Mouse (Mus musculus): Measurements from ENCODE around the gene AC131692.1. TPM values are rescaled to one million over a fixed set of nuclear protein-coding genes. Genes with fewer than 3 reads are reported as not detected.

Gene AC131692.1
- polyA plus RNA-seq, 1 experiment: 0.07 TPM

- H3K4me2 ChIP-seq (ENCODE audit: low read depth): no peak overlapping the region
- H3K79me2 ChIP-seq (ENCODE audit: control insufficient read depth, insufficient read depth): peaks cover 14% of the 10 kb centered on the region
- no peaks in the 10 kb centered on the region for H3K27me3 ChIP-seq (ENCODE audit: control insufficient read depth, insufficient read depth, insufficient read length)
- H3ac ChIP-seq (ENCODE audit: control insufficient read depth, insufficient read length): no peak overlapping the region
- no peak overlapping the region for H3K4me3 ChIP-seq
- TF ChIP-seq TCF3 (IDR thresholded peaks at IDR 0.05; ENCODE audit: insufficient read length, low read depth) (no peak), MYOG (IDR thresholded peaks at IDR 0.05; ENCODE audit: control insufficient read depth in 1 of 3, insufficient read depth in 1 of 3, insufficient read length in 2 of 3, low read depth in 2 of 3) (no peak), REST (IDR thresholded peaks at IDR 0.05; ENCODE audit: insufficient read depth, insufficient read length) (no peak), MAX (IDR thresholded peaks at IDR 0.05; ENCODE audit: low read depth) (no peak), TCF12 (IDR thresholded peaks at IDR 0.05; ENCODE audit: insufficient read depth, poor library complexity, severe bottlenecking) (no peak), USF1 (IDR thresholded peaks at IDR 0.05; ENCODE audit: low read depth) (no peak), POLR2A (IDR thresholded peaks at IDR 0.05; ENCODE audit: insufficient read length, low read depth) (no peak), MYOD1 (IDR thresholded peaks at IDR 0.05; ENCODE audit: control insufficient read depth in 1 of 3, insufficient read length in 2 of 3, low read depth in 2 of 3) (no peak), CEBPB (IDR thresholded peaks at IDR 0.05; ENCODE audit: insufficient read depth, poor library complexity, severe bottlenecking) (no peak), POLR2AphosphoS2 (IDR thresholded peaks at IDR 0.05; ENCODE audit: insufficient read length, low read depth) (no peak), SRF (IDR thresholded peaks at IDR 0.05; ENCODE audit: control insufficient read depth, insufficient read length, low read depth) (no peak), E2F4 (IDR thresholded peaks at IDR 0.05; ENCODE audit: insufficient read depth) (no peak)
- H3K36me3 ChIP-seq (ENCODE audit: control insufficient read depth, insufficient read depth): peaks cover 3% of the 10 kb centered on the region
Observed at GRCm38 (mm10) chr19:6071261-6071660, 23.0 kb upstream of the AC131692.1 start.

GRCm38 (mm10) chr19:6073889-6074288 lies 20.3 kb upstream of the AC131692.1 start:
- Histone ChIP-seq H3K27me3 (ENCODE audit: control insufficient read depth, insufficient read depth, insufficient read length) (no peaks in the 10 kb centered on the region), H3K4me3 (no peak overlapping the region), H3ac (ENCODE audit: control insufficient read depth, insufficient read length) (no peak overlapping the region), H3K36me3 (ENCODE audit: control insufficient read depth, insufficient read depth) (peaks cover 3% of the 10 kb centered on the region), H3K79me2 (ENCODE audit: control insufficient read depth, insufficient read depth) (peaks cover 17% of the 10 kb centered on the region), H3K4me2 (ENCODE audit: low read depth) (no peak overlapping the region)
- no peak for TF ChIP-seq POLR2AphosphoS2 (IDR thresholded peaks at IDR 0.05; ENCODE audit: insufficient read length, low read depth)
- TF ChIP-seq E2F4 (IDR thresholded peaks at IDR 0.05; ENCODE audit: insufficient read depth): no peak
- TF ChIP-seq POLR2A (IDR thresholded peaks at IDR 0.05; ENCODE audit: insufficient read length, low read depth): no peak
- no peak for TF ChIP-seq TCF12 (IDR thresholded peaks at IDR 0.05; ENCODE audit: insufficient read depth, poor library complexity, severe bottlenecking)
- TF ChIP-seq TCF3 (IDR thresholded peaks at IDR 0.05; ENCODE audit: insufficient read length, low read depth): no peak
- TF ChIP-seq USF1 (IDR thresholded peaks at IDR 0.05; ENCODE audit: low read depth): no peak
- no peak for TF ChIP-seq MAX (IDR thresholded peaks at IDR 0.05; ENCODE audit: low read depth)
- no peak for TF ChIP-seq REST (IDR thresholded peaks at IDR 0.05; ENCODE audit: insufficient read depth, insufficient read length)
- no peak for TF ChIP-seq MYOG (IDR thresholded peaks at IDR 0.05; ENCODE audit: control insufficient read depth in 1 of 3, insufficient read depth in 1 of 3, insufficient read length in 2 of 3, low read depth in 2 of 3)
- TF ChIP-seq CEBPB (IDR thresholded peaks at IDR 0.05; ENCODE audit: insufficient read depth, poor library complexity, severe bottlenecking): no peak
- TF ChIP-seq SRF (IDR thresholded peaks at IDR 0.05; ENCODE audit: control insufficient read depth, insufficient read length, low read depth): no peak
- TF ChIP-seq MYOD1 (IDR thresholded peaks at IDR 0.05; ENCODE audit: control insufficient read depth in 1 of 3, insufficient read length in 2 of 3, low read depth in 2 of 3): no peak

- Histone ChIP-seq H3K36me3 (ENCODE audit: control insufficient read depth, insufficient read depth) (peaks cover 3% of the 10 kb centered on the region), H3K79me2 (ENCODE audit: control insufficient read depth, insufficient read depth) (peaks cover 17% of the 10 kb centered on the region)
- TF ChIP-seq MYOG (IDR thresholded peaks at IDR 0.05; ENCODE audit: control insufficient read depth in 1 of 3, insufficient read depth in 1 of 3, insufficient read length in 2 of 3, low read depth in 2 of 3): peak in 2 of 3 experiments; percentile 38 to 77
- no peak for TF ChIP-seq REST (IDR thresholded peaks at IDR 0.05; ENCODE audit: insufficient read depth, insufficient read length)
- TF ChIP-seq TCF12 (IDR thresholded peaks at IDR 0.05; ENCODE audit: insufficient read depth, poor library complexity, severe bottlenecking): no peak
- no peak for TF ChIP-seq TCF3 (IDR thresholded peaks at IDR 0.05; ENCODE audit: insufficient read length, low read depth)
- TF ChIP-seq E2F4 (IDR thresholded peaks at IDR 0.05; ENCODE audit: insufficient read depth): no peak
- no peak for TF ChIP-seq USF1 (IDR thresholded peaks at IDR 0.05; ENCODE audit: low read depth)
- peak; percentile 75 for TF ChIP-seq MAX (IDR thresholded peaks at IDR 0.05; ENCODE audit: low read depth)
- TF ChIP-seq CEBPB (IDR thresholded peaks at IDR 0.05; ENCODE audit: insufficient read depth, poor library complexity, severe bottlenecking): 0 out of 2 replicates have a peak, but pooled peaks have one; percentile 1
- peak; percentile 55 for TF ChIP-seq POLR2A (IDR thresholded peaks at IDR 0.05; ENCODE audit: insufficient read length, low read depth)
- TF ChIP-seq MYOD1 (IDR thresholded peaks at IDR 0.05; ENCODE audit: control insufficient read depth in 1 of 3, insufficient read length in 2 of 3, low read depth in 2 of 3): peak in 2 of 3 experiments; percentile 44 to 52
- TF ChIP-seq POLR2AphosphoS2 (IDR thresholded peaks at IDR 0.05; ENCODE audit: insufficient read length, low read depth): peak; percentile 64
- TF ChIP-seq SRF (IDR thresholded peaks at IDR 0.05; ENCODE audit: control insufficient read depth, insufficient read length, low read depth): peak; percentile 78
Observed at GRCm38 (mm10) chr19:6076564-6077393, 17.4 kb upstream of the AC131692.1 start, which contains the start of gene Vps51. Gene Vps51, minus strand, starts transcription at chr19:6077231.

GRCm38 (mm10) chr19:6079983-6080480 lies 14.2 kb upstream of the AC131692.1 start, which contains the start of gene Tmem262:
Gene Tmem262, plus strand, starts transcription at chr19:6080033.
- no peak for TF ChIP-seq MYOD1 (IDR thresholded peaks at IDR 0.05; ENCODE audit: control insufficient read depth in 1 of 3, insufficient read length in 2 of 3, low read depth in 2 of 3)
- TF ChIP-seq SRF (IDR thresholded peaks at IDR 0.05; ENCODE audit: control insufficient read depth, insufficient read length, low read depth): no peak
- TF ChIP-seq USF1 (IDR thresholded peaks at IDR 0.05; ENCODE audit: low read depth): no peak
- no peak for TF ChIP-seq POLR2A (IDR thresholded peaks at IDR 0.05; ENCODE audit: insufficient read length, low read depth)
- no peak for TF ChIP-seq REST (IDR thresholded peaks at IDR 0.05; ENCODE audit: insufficient read depth, insufficient read length)
- TF ChIP-seq CEBPB (IDR thresholded peaks at IDR 0.05; ENCODE audit: insufficient read depth, poor library complexity, severe bottlenecking): no peak
- no peak for TF ChIP-seq E2F4 (IDR thresholded peaks at IDR 0.05; ENCODE audit: insufficient read depth)
- TF ChIP-seq TCF12 (IDR thresholded peaks at IDR 0.05; ENCODE audit: insufficient read depth, poor library complexity, severe bottlenecking): no peak
- no peak for TF ChIP-seq MAX (IDR thresholded peaks at IDR 0.05; ENCODE audit: low read depth)
- no peak for TF ChIP-seq MYOG (IDR thresholded peaks at IDR 0.05; ENCODE audit: control insufficient read depth in 1 of 3, insufficient read depth in 1 of 3, insufficient read length in 2 of 3, low read depth in 2 of 3)
- no peak for TF ChIP-seq TCF3 (IDR thresholded peaks at IDR 0.05; ENCODE audit: insufficient read length, low read depth)
- no peak for TF ChIP-seq POLR2AphosphoS2 (IDR thresholded peaks at IDR 0.05; ENCODE audit: insufficient read length, low read depth)
- no peaks in the 10 kb centered on the region for H3K36me3 ChIP-seq (ENCODE audit: control insufficient read depth, insufficient read depth)

More at GRCm38 (mm10) chr19:6076564-6077393, 17.4 kb upstream of the AC131692.1 start, which contains the start of gene Vps51:
- Histone ChIP-seq H3K4me2 (ENCODE audit: low read depth) (peak within 1 kb of the TSS; percentile 95), H3K4me3 (peak within 1 kb of the TSS; percentile 65), H3ac (ENCODE audit: control insufficient read depth, insufficient read length) (peak within 1 kb of the TSS; percentile 17), H3K27me3 (ENCODE audit: control insufficient read depth, insufficient read depth, insufficient read length) (no peaks in the 10 kb centered on the region)

More at GRCm38 (mm10) chr19:6079983-6080480, 14.2 kb upstream of the AC131692.1 start, which contains the start of gene Tmem262:
- peaks cover 35% of the 10 kb centered on the region for H3K79me2 ChIP-seq (ENCODE audit: control insufficient read depth, insufficient read depth)
- H3K27me3 ChIP-seq (ENCODE audit: control insufficient read depth, insufficient read depth, insufficient read length): no peaks in the 10 kb centered on the region
- no peak within 1 kb of the TSS for H3K4me3 ChIP-seq
- H3ac ChIP-seq (ENCODE audit: control insufficient read depth, insufficient read length): no peak within 1 kb of the TSS
- H3K4me2 ChIP-seq (ENCODE audit: low read depth): no peak within 1 kb of the TSS

Data from myocyte (in vitro differentiated cells).